Mouse (Mus musculus) lung, postnatal 0 days (tissue): ENCODE measurements at regions not wholly inside any gene's neighbourhood (a gene's known extent, or its start where the extent isn't known, plus 50 kb on each side); places are given as distances from the start of the nearest gene placed in this dataset.

Experiments used
- CTCF ChIP-seq: IDR thresholded peaks from 2 replicates; pipeline ENCODE4 v1.5.1; 2016; ENCODE audit warnings: antibody characterized with exemption, mild to moderate bottlenecking
- EP300 ChIP-seq: IDR thresholded peaks from 2 replicates; pipeline ENCODE4 v1.6.1; 2016; ENCODE audit warnings: antibody characterized with exemption, mild to moderate bottlenecking, control low read depth

DNA sequence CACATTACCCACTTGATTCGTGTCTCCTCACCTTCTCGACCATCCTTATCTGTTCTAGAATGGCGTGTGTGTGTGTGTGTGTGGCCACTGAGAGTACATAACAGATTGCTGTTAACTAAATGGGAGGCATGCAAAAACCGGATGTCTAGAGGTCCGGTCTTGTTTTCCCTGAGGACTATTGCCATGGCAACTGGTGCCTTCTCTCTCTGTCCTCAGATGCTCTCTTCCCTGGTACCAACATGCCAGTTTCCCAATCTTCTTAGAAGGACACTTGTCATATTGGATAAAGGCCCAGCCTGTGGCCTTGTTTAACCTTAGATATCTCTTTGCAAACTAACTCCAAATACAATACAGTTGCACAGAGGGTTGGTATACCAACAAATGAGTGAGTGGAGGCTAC is 125.9 kb downstream of the Irs2 start:
- no peak for TF ChIP-seq CTCF
- TF ChIP-seq EP300: no peak
